Mouse (Mus musculus): ENCODE data around the gene Bace2. TPM values are rescaled to one million over a fixed set of nuclear protein-coding genes. Genes with fewer than 3 reads are reported as not detected.

Bace2 gene
- polyA plus RNA-seq, 1 experiment from 2014 or later: 4.7 TPM

- Histone ChIP-seq H3K36me3 (no peaks in the 10 kb centered on the region), H3K27me3 (replicated peaks) (no peaks in the 10 kb centered on the region), H3K27ac (no peak overlapping the region), H3K4me3 (no peak overlapping the region), H3K4me1 (no peaks in the 10 kb centered on the region), H3K9ac (no peak overlapping the region), H3K4me2 (replicated peaks) (no peak overlapping the region), H3K9me3 (no peaks in the 10 kb centered on the region)
- peak; percentile 79 for ATAC-seq (ENCODE audit: low FRiP score, low read depth)
- 20% methylated on average over 4 of the region's 4 CpGs for WGBS
Measured at GRCm38 (mm10) chr16:97417896-97418542, 61.5 kb downstream of the Bace2 start.

GRCm38 (mm10) chr16:97418749-97419453, 62.4 kb downstream of the Bace2 start:
- Histone ChIP-seq H3K27me3 (replicated peaks) (no peaks in the 10 kb centered on the region), H3K4me3 (no peak overlapping the region), H3K9ac (no peak overlapping the region), H3K36me3 (no peaks in the 10 kb centered on the region), H3K27ac (no peak overlapping the region), H3K4me2 (replicated peaks) (no peak overlapping the region), H3K9me3 (no peaks in the 10 kb centered on the region), H3K4me1 (no peaks in the 10 kb centered on the region)
- no peak for ATAC-seq (ENCODE audit: low FRiP score, low read depth)
- WGBS: 93% methylated on average over 6 of the region's 6 CpGs

- H3K4me3 ChIP-seq: no peak overlapping the region
- H3K27ac ChIP-seq: no peak overlapping the region
- no peak overlapping the region for H3K9ac ChIP-seq
- H3K4me2 ChIP-seq (replicated peaks): no peak overlapping the region
- no peaks in the 10 kb centered on the region for H3K4me1 ChIP-seq
- H3K27me3 ChIP-seq (replicated peaks): no peaks in the 10 kb centered on the region
- 87% methylated on average over 6 of the region's 6 CpGs for WGBS
- no peaks in the 10 kb centered on the region for H3K36me3 ChIP-seq
- no peak for ATAC-seq (ENCODE audit: low FRiP score, low read depth)
- H3K9me3 ChIP-seq: no peaks in the 10 kb centered on the region
Measured at GRCm38 (mm10) chr16:97421671-97422070, 65.1 kb downstream of the Bace2 start.

GRCm38 (mm10) chr16:97423627-97424026, 67.1 kb downstream of the Bace2 start:
- Histone ChIP-seq H3K27me3 (replicated peaks) (no peaks in the 10 kb centered on the region), H3K9ac (no peak overlapping the region), H3K9me3 (no peaks in the 10 kb centered on the region), H3K27ac (no peak overlapping the region), H3K4me2 (replicated peaks) (no peak overlapping the region), H3K4me3 (no peak overlapping the region), H3K4me1 (no peaks in the 10 kb centered on the region), H3K36me3 (no peaks in the 10 kb centered on the region)
- WGBS: 84% methylated on average over 1 of the region's 1 CpGs
- no peak for ATAC-seq (ENCODE audit: low FRiP score, low read depth)

GRCm38 (mm10) chr16:97428026-97428425, 71.5 kb downstream of the Bace2 start:
- 85% methylated on average over 3 of the region's 3 CpGs for WGBS
- H3K27me3 ChIP-seq (replicated peaks): no peaks in the 10 kb centered on the region
- no peak for ATAC-seq (ENCODE audit: low FRiP score, low read depth)
- no peak overlapping the region for H3K27ac ChIP-seq
- H3K4me2 ChIP-seq (replicated peaks): no peak overlapping the region
- no peaks in the 10 kb centered on the region for H3K9me3 ChIP-seq
- H3K4me3 ChIP-seq: no peak overlapping the region
- no peaks in the 10 kb centered on the region for H3K4me1 ChIP-seq
- H3K36me3 ChIP-seq: no peaks in the 10 kb centered on the region
- no peak overlapping the region for H3K9ac ChIP-seq

- 89% methylated on average over 4 of the region's 4 CpGs for WGBS
Measured at GRCm38 (mm10) chr16:97430091-97430490, 73.5 kb downstream of the Bace2 start.

GRCm38 (mm10) chr16:97431328-97431727, 74.8 kb downstream of the Bace2 start:
- no peaks in the 10 kb centered on the region for H3K4me1 ChIP-seq
- no peak overlapping the region for H3K4me3 ChIP-seq
- no peak for ATAC-seq (ENCODE audit: low FRiP score, low read depth)
- H3K27me3 ChIP-seq (replicated peaks): no peaks in the 10 kb centered on the region
- H3K9ac ChIP-seq: no peak overlapping the region
- H3K27ac ChIP-seq: no peak overlapping the region
- WGBS: 85% methylated on average over 4 of the region's 4 CpGs
- H3K9me3 ChIP-seq: no peaks in the 10 kb centered on the region
- no peaks in the 10 kb centered on the region for H3K36me3 ChIP-seq
- H3K4me2 ChIP-seq (replicated peaks): no peak overlapping the region

More at GRCm38 (mm10) chr16:97430091-97430490, 73.5 kb downstream of the Bace2 start:
- Histone ChIP-seq H3K9me3 (no peaks in the 10 kb centered on the region), H3K4me1 (no peaks in the 10 kb centered on the region), H3K4me2 (replicated peaks) (no peak overlapping the region), H3K27me3 (replicated peaks) (no peaks in the 10 kb centered on the region), H3K9ac (no peak overlapping the region), H3K27ac (no peak overlapping the region), H3K36me3 (no peaks in the 10 kb centered on the region), H3K4me3 (no peak overlapping the region)
- ATAC-seq (ENCODE audit: low FRiP score, low read depth): no peak

- Histone ChIP-seq H3K27me3 (replicated peaks) (no peaks in the 10 kb centered on the region), H3K4me3 (no peak overlapping the region), H3K27ac (no peak overlapping the region), H3K4me1 (no peaks in the 10 kb centered on the region), H3K4me2 (replicated peaks) (no peak overlapping the region), H3K9me3 (no peaks in the 10 kb centered on the region), H3K36me3 (no peaks in the 10 kb centered on the region), H3K9ac (no peak overlapping the region)
- ATAC-seq (ENCODE audit: low FRiP score, low read depth): no peak
- 92% methylated on average over 2 of the region's 2 CpGs for WGBS
Measured at GRCm38 (mm10) chr16:97434206-97434605, 77.7 kb downstream of the Bace2 start.

- Histone ChIP-seq H3K9me3 (no peaks in the 10 kb centered on the region), H3K4me3 (no peak overlapping the region), H3K4me1 (no peaks in the 10 kb centered on the region), H3K4me2 (replicated peaks) (no peak overlapping the region), H3K36me3 (no peaks in the 10 kb centered on the region), H3K9ac (no peak overlapping the region), H3K27ac (no peak overlapping the region), H3K27me3 (replicated peaks) (no peaks in the 10 kb centered on the region)
- no peak for ATAC-seq (ENCODE audit: low FRiP score, low read depth)
- 47% methylated on average over 1 of the region's 1 CpGs for WGBS
Measured at GRCm38 (mm10) chr16:97437448-97438056, 81.0 kb downstream of the Bace2 start.

GRCm38 (mm10) chr16:97438191-97438590, 81.6 kb downstream of the Bace2 start:
- Histone ChIP-seq H3K9me3 (no peaks in the 10 kb centered on the region), H3K27ac (no peak overlapping the region), H3K4me2 (replicated peaks) (no peak overlapping the region), H3K4me3 (no peak overlapping the region), H3K27me3 (replicated peaks) (no peaks in the 10 kb centered on the region), H3K9ac (no peak overlapping the region), H3K36me3 (no peaks in the 10 kb centered on the region), H3K4me1 (no peaks in the 10 kb centered on the region)
- no peak for ATAC-seq (ENCODE audit: low FRiP score, low read depth)
- 80% methylated on average over 3 of the region's 3 CpGs for WGBS

- no peak overlapping the region for H3K27ac ChIP-seq
- H3K4me1 ChIP-seq: no peaks in the 10 kb centered on the region
- H3K9ac ChIP-seq: no peak overlapping the region
- H3K27me3 ChIP-seq (replicated peaks): no peaks in the 10 kb centered on the region
- no peaks in the 10 kb centered on the region for H3K36me3 ChIP-seq
- 86% methylated on average over 9 of the region's 9 CpGs for WGBS
- H3K9me3 ChIP-seq: no peaks in the 10 kb centered on the region
- H3K4me2 ChIP-seq (replicated peaks): no peak overlapping the region
- no peak for ATAC-seq (ENCODE audit: low FRiP score, low read depth)
- H3K4me3 ChIP-seq: no peak overlapping the region
Measured at GRCm38 (mm10) chr16:97441967-97442366, 85.4 kb downstream of the Bace2 start.

- Histone ChIP-seq H3K4me1 (no peaks in the 10 kb centered on the region), H3K4me3 (no peak overlapping the region), H3K9me3 (no peaks in the 10 kb centered on the region), H3K9ac (no peak overlapping the region), H3K27me3 (replicated peaks) (no peaks in the 10 kb centered on the region), H3K27ac (no peak overlapping the region), H3K36me3 (no peaks in the 10 kb centered on the region), H3K4me2 (replicated peaks) (no peak overlapping the region)
- 53% methylated on average over 14 of the region's 14 CpGs for WGBS
- ATAC-seq (ENCODE audit: low FRiP score, low read depth): 0 out of 2 replicates have a peak, but pooled peaks have one; percentile 44
Measured at GRCm38 (mm10) chr16:97443670-97444263, 87.2 kb downstream of the Bace2 start.
